Mouse (Mus musculus): ENCODE measurements at regions not wholly inside any gene's neighbourhood (a gene's known extent, or its start where the extent isn't known, plus 50 kb on each side); places are given as distances from the start of the nearest gene placed in this dataset.

DNA sequence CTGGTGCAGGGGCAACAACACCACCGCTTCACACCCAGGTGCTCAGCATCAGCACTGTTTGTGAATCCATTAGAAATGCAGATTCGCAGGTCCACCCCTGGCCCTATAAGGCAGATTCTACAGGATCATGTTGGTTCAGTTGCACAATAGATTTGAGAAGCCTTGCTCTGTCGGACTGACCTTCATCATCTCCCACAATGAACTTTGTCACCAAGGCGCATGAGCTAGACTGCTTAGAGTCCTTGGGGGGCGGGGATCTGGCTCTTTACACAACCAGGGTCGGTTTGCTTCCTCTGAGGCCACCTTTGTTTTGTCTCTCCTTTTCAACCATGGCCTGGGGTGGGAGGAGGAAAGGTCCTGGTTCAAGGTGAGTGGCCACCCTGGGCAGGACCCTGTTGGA, 209.7 kb downstream of the Igsf11 start:
- no peak for DNase-seq (ENCODE audit: inconsistent ontology term)

DNA sequence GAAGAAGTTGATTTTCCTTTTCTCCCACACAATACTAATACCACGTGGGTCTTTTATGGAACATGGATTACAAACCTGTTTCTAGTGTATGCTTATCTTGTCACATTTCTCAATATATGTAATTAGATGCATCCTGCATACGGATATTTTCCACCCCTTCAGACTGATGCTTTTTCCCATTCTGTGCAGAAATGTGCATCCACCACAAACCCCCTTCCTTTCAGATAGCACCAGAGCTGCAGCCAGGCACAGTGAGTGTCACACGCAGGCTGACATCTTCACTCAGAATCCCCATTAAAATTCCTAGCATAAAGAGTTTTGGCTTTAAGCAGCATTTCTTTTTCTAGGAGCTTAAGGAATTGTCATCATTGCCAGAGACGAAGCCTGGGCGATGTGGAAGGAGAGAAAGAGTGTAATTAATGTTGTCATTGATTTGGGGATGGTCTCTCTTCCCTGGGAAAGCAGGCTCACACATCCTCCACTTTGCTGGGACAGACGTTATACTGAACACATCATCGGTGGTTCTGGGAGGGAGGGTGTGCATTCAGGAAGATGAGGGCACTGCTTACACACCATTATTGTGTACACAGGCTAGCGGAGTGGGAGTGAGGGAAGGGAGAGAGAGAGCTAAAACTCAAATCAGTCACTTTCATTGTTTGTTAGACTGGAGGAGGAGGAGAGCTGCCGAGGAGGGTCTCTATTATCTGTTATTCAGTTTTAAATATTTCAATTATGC, 211.1 kb downstream of the Igsf11 start:
- DNase-seq (ENCODE audit: inconsistent ontology term) = no peak

- peak; percentile 35 for DNase-seq (ENCODE audit: inconsistent ontology term)
Observed at GRCm38 (mm10) chr16:39109383-39110033, 217.0 kb downstream of the Igsf11 start.

GRCm38 (mm10) chr16:39110089-39110488, 217.6 kb downstream of the Igsf11 start:
- DNase-seq (ENCODE audit: inconsistent ontology term) = no peak

GRCm38 (mm10) chr16:39118059-39118458, 225.6 kb downstream of the Igsf11 start:
- DNase-seq (ENCODE audit: inconsistent ontology term) = peak; percentile 45

DNA sequence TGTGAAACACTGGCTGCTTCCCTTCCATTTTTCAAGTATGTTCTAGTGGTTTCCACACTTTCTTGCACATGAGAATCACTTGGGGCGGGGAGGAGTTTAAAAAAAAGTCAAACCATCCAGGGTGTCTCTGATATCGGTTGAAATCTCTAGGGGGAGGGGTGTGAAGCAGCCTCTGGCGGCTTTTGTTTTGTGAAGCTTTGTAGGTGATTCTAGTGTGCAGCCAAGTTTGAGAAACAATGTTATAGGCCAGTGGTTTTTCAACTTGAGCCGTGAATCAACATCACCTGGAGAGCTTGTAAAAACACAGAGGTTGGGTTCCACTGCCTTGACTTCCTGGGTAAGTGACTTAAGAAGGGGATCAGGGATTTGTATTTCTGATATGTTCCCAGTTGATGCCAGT, 227.3 kb downstream of the Igsf11 start:
- no peak for DNase-seq (ENCODE audit: inconsistent ontology term)

GRCm38 (mm10) chr16:39123445-39123952, 231.0 kb downstream of the Igsf11 start:
- peak; percentile 50 for DNase-seq (ENCODE audit: inconsistent ontology term)

GRCm38 (mm10) chr16:39132459-39132858, 240.0 kb downstream of the Igsf11 start:
- no peak for DNase-seq (ENCODE audit: inconsistent ontology term)

DNA sequence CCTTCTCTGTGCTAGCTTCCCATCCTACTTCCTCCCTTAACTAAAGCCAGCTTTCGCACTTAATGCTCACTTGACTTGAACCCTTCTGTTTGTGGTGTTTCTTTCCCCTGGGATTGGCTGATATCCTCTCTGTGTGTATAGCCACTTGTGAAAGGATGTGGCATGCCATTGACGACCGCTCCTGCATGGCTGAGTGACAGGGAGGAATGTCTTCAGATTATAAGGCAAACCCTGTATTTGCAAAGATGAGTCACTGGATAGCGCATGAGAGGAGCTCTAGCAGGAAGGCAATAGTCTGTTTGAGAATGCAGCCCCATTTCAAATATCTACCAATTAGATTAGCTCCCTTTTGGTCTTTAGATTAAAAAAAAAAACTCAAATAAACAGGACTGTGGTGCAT, 243.3 kb downstream of the Igsf11 start:
- DNase-seq (ENCODE audit: inconsistent ontology term) = peak; percentile 69

DNA sequence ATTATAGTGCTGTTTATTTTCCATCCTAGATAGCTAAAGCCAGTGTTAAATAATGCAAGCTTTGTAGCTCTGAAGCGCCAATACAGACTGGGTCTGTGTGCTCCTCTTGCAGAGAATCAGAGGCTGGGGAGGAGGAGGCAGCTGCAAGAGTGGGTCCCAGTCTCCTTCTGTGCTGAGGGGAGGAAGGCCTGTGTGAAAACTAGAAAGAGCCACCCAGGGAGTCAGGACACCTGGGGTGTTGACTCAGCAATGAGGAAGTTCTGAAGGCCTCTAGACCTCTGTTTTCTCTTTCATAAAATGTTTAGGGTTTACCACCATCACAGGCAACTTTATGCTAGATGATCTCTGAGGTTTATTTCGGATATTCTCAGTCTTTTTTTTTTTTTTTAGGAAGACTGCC, 254.7 kb downstream of the Igsf11 start:
- DNase-seq (ENCODE audit: inconsistent ontology term) = no peak

DNA sequence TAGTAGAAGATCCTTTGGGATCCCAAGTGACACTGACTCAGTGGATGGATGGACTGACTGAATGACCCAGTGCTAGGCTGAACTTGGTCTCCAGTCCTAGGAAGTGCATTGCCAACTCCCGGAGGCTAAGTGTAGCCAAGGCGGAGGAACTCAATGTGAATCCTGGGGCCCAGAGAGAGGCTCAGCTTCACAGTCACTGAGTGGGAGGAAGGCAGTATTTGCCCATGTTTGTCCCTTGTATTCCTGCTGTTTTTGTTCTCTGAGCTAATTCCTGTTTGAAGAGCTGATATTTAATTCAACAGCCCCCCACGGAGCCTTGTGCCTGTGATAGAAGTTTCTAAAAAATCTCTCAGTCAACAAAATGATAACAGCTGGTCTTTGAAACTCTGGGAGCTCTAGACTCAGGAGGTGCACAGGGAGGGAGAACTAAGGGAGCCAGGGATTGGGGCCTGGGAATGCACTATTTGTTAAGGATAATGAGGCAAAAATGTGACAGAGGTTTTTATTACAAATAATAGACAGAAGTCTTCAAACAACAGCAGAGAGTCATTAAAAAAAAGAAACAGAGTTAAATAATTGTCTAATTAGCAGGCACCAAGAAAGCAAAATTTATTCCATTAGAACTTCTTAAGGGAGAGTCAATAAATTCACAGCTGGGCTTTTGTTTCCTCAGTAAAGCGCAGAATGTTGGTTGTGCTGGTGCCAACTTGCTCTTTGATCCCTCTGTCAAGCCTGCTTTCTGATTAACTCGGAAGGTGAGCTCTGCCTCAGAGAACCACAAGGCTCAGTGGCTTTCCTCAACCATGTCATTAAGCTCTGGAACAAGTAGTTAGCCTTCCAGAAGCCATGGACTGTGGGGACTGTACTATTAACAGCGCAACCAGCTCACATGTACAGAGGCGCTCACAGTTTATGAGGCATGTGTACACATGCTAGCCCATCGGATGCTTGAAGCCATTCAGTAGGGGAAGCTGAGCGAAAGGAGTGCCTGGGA, 259.2 kb downstream of the Igsf11 start:
- peak; percentile 9 for DNase-seq (ENCODE audit: inconsistent ontology term)

DNA sequence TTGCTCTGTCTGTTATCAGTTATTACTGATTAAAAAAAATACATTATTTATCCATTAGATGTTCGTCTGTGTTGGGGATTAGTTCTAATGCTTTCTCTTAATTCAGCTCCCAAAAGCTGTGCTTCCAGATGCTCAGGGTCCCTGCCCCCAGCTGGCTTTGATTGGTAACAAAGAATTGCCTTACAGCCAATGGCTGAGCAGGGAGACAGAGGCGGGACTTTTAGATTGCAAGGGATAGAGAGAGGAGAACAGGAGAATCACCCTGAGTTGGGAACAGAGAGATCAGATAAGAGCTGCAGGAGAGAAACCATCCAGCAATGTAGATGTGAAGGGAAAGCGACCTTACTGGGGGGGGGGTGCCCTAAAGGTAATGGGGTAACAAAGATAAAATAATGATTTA, 266.4 kb downstream of the Igsf11 start:
- DNase-seq (ENCODE audit: inconsistent ontology term) = no peak

- no peak for DNase-seq (ENCODE audit: inconsistent ontology term)
Observed at GRCm38 (mm10) chr16:39159725-39160124, 267.3 kb downstream of the Igsf11 start.

GRCm38 (mm10) chr16:39162684-39163083, 270.2 kb downstream of the Igsf11 start:
- DNase-seq (ENCODE audit: inconsistent ontology term) = no peak

DNA sequence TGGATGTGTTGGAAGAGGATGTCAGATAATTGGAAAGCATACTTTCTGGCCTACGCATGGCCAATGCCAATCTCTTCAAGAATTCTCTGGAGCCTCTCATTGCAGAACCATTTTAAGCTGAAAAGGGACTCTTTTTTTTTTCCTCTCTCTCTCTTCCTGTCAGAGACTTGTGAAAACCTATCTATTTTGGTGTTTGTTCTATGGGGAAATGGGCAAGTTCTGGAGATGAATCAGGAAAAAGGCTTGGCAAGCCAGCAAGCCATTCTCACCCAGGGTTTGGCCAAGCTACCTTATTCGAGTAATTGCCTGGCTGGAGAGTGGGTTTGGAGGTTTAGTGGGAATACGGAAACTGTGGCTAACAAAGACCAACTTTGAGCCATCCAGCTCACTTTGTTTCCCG, 299.4 kb downstream of the Igsf11 start:
- DNase-seq (ENCODE audit: inconsistent ontology term) = no peak

- DNase-seq (ENCODE audit: inconsistent ontology term) = peak; percentile 3
Observed at GRCm38 (mm10) chr16:39195431-39195830, 303.0 kb downstream of the Igsf11 start.

DNA sequence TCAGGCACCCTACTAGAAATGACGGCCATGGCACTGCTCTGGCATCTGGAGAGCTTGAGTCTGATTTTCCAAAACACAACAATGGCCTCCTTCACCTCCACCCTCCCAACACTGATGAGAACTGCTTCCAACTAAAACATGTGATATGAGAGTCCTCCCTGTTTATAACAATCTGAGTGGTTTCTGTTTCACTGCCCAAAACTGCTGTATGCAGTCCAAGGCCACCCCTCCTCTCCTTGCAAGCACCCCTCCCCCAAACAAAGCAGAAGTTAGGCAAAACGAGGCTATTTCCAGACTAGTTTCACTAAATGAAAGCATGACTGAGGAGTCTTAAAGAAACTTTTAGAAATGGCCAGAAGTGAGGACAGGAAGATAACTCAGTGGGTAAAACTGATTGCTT, 304.4 kb downstream of the Igsf11 start:
- no peak for DNase-seq (ENCODE audit: inconsistent ontology term)

GRCm38 (mm10) chr16:39223551-39223950, 331.1 kb downstream of the Igsf11 start:
- DNase-seq (ENCODE audit: inconsistent ontology term) = no peak

GRCm38 (mm10) chr16:39229501-39229900, 337.0 kb downstream of the Igsf11 start:
- no peak for DNase-seq (ENCODE audit: inconsistent ontology term)

DNA sequence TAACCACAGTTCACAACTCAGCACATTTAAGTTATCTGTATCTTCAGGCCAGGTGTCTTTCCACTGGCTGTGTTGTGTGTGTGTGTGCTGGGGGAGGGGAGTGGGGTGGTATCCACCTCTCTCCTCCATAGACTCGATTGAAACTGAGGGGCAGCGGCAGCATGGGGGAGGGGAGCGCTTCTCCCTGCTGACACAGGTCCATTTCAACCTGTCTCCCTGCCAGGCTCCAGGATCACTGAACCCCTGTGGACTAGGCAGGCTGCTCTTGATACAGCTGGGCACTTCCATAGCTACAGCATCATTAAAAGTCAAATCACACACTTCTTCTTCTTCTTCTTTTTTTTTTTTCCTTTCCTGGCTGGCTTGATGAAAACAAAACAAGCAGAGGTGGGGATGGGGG, 338.0 kb downstream of the Igsf11 start:
- DNase-seq (ENCODE audit: inconsistent ontology term) = no peak

GRCm38 (mm10) chr16:39234290-39234689, 341.8 kb downstream of the Igsf11 start:
- no peak for DNase-seq (ENCODE audit: inconsistent ontology term)

DNA sequence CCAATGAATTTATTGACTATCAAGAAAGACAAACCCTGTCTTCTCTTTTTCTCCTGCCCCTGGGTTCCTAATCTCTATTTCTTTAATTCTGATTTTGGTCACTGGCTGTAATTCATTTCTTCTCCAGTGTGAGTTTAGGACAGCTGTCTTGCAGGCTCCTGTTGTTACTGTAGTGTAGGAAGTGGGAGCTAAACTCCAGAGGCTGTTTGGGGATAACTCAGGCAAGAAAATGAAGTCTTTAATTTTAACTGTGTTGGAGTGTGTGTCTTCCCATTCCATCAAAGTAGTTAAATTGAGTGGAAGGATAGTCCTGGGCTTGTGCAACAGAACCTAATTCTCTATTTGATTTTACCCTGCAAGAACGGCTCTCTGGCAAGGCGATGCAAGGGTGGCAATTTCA, 381.0 kb downstream of the Igsf11 start:
- DNase-seq (ENCODE audit: inconsistent ontology term) = no peak

All from Muller cell, postnatal 12 days (primary cell).